Mouse (Mus musculus): Measurements from ENCODE around the gene Ppib.

DNA sequence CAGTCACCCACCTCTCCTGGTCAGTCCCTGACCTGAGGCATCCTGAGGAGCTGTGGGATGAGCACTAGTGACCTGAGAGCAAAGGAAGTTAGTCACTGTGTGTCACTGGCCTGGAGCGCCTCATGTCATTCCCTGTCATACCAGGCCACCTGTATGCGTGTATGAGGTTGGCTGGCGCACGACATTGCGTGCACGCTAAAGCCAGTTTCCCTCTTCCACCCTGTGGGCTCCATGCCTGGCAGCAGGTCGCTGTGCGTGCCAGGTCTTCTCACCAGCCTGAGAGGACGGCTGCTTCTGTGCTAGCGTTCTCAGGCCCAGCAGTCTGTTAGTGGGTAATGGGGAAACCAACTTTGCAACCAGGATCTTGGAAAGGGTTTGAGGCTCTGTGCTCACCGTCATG, 4.3 kb downstream of the Ppib start:
- TF ChIP-seq EP300 (optimal IDR thresholded peaks at IDR 0.05) (no peak), CTCF (IDR thresholded peaks at IDR 0.05; ENCODE audit: low read depth) (no peak)

Data from stomach, postnatal 0 days (tissue).